Mouse (Mus musculus): ENCODE data around the gene Mettl23. TPM values are rescaled to one million over a fixed set of nuclear protein-coding genes. Genes with fewer than 3 reads are reported as not detected.

The Mettl23 gene
- total RNA-seq (2023; ENCODE audit: inconsistent age): 61.9 to 71.2 TPM (median 68.1 TPM) in 4 replicates

DNA sequence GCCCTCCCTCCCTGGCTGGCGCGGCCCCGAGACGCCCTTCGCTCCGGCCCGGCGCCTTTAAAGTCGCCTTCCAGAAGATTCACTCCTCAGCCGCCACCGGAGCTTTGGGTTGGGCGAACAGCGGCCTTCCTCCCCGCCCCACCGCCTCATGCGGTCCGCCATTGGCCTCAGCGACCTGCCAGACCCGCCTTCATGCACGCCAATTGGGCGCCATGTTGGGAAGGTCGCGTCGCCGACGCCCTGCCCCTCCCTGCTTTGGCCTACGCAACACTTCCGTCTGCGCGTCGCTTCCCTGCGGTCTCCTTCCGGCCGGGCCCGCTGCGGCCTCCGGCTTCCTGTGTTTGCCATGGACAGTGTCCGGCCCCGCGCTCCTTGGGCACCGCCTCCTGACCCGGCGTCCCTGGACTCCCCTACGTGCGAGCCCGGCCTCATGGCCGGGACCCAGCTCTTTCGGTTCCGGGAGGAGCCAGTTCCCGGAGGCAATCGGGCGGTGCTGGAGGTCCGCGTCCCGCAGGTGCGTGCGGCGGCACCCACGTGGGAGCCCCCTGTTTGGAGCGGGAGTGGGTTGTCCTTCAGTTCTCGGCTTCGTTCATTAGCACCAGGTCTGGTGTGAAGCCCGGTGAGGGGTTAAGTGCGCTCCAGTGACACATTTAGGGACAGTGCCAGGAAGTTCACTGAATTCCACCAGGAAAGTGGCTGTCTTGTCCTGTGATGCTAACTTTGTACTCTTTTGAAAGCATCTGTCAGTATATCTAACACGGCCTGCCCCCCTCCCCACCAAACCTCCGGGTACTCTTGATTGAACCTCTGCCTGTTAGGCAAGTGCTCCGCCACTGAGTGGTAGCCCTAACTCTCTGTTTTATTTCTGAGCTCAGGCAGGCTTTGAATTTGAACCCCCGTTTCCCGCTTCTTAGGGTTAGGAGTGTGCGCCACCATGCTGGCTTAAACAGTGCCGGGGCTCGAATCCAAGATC lies at the start of gene Mettl23, which contains the start of gene Jmjd6:
TSS of gene Mettl23 (plus strand) at position 18 of the 973 bp plus-strand sequence.
TSS of gene Jmjd6 (minus strand) at position 189 of the 973 bp plus-strand sequence.

DNA sequence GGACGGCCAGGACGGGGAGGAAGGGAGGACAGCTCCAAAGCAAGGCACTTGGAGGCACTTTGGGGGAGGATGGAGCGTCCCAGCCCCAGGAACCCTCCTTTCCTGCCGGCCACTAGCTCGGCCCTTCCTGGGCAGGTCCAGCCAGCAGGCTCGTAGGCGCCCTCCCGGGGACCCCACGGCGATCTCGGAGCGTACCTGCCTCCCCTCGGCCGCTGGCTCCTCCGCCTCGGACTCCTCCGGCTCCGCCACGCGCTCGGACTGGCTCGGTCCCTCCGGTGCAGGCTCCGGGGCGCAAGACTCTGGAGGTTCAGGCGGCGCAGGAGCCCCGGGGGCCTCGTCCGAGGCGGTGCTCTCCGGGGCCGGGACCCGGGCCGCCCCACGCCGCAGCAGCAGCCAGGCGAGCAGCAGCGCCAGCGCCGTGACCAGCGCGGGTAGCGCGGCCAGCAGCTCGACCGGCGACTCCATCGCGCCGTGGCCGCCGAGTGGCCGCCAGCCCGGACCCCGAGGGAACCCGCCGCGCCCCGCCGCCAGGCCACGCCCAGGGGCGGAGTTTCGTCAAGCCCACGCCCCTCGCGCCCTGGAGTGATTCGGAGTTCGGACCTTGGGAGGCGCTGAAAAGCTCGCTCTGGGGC lies 15.4 kb upstream of the Mettl23 start, which contains the start of gene Mxra7:
TSS of gene Mxra7 (minus strand) at position 513 of the 632 bp plus-strand sequence.

GRCm38 (mm10) chr11:116852291-116852890 lies 9.3 kb downstream of the Mettl23 start, which contains the start of gene Mfsd11:
Gene Mfsd11 (plus strand): TSS chr11:116852440.

GRCm38 (mm10) chr11:116852891-116853511 lies 9.9 kb downstream of the Mettl23 start, which contains the start of gene Srsf2:
Gene Srsf2 (minus strand): TSS chr11:116853094.

Other genes with a start within 250 kb of the Mettl23 start
- gene Rhbdf2, start 216.3 kb upstream of the Mettl23 start, total RNA-seq (2023; ENCODE audit: inconsistent age): 76.5 to 83.8 TPM (median 80.3 TPM) in 4 replicates
- gene Prcd, start 189.7 kb upstream of the Mettl23 start, total RNA-seq (2023; ENCODE audit: inconsistent age): not detected in 4 replicates
- not detected in 4 replicates for gene Cygb, start 189.0 kb upstream of the Mettl23 start, total RNA-seq (2023; ENCODE audit: inconsistent age)
- not detected in 4 replicates for gene St6galnac1, start 67.8 kb upstream of the Mettl23 start, total RNA-seq (2023; ENCODE audit: inconsistent age)
- gene Mxra7, start 15.2 kb upstream of the Mettl23 start, total RNA-seq (2023; ENCODE audit: inconsistent age): not detected in 4 replicates
- 59.5 to 72.1 TPM (median 67.0 TPM) in 4 replicates for gene Jmjd6, start 171 bp downstream of the Mettl23 start, total RNA-seq (2023; ENCODE audit: inconsistent age)
- 20.7 to 32.2 TPM (median 27.6 TPM) in 4 replicates for gene Mfsd11, start 9.2 kb downstream of the Mettl23 start, total RNA-seq (2023; ENCODE audit: inconsistent age)
- 356 to 378 TPM (median 365 TPM) in 4 replicates for gene Srsf2, start 9.8 kb downstream of the Mettl23 start, total RNA-seq (2023; ENCODE audit: inconsistent age)
- gene Mgat5b, start 75.6 kb downstream of the Mettl23 start, total RNA-seq (2023; ENCODE audit: inconsistent age): not detected in 4 replicates

Measured in B cell, adult (primary cell).